Mouse (Mus musculus): Measurements from ENCODE around the gene Caskin2.
"Not testable (repeated sequence)": the region's sequence is repeated elsewhere in the genome, so short reads cannot be mapped to it uniquely, and the experiment has no call there.

DNA sequence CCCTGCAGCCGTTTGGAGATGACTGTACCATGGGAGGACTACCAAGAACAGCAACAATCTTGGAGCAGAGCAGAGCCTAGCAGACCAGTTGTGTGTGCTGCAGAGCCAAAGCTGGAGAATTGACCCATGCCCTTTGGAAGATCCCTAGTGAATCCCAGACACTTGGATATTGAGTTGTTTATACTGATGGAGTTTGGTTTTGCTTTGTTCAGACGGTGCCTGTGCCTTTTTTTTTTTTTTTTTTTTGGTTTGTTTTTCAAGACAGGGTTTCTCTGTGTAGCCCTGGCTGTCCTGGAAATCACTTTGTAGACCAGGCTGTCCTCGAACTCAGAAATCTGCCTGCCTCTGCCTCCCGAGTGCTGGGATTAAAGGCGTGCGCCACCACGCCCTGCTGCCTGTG, 51.3 kb downstream of the Caskin2 start:
- not testable (repeated sequence) for TF ChIP-seq POLR2A (IDR thresholded peaks at IDR 0.05; ENCODE audit: low read depth, low read length); CTCF (IDR thresholded peaks at IDR 0.05; ENCODE audit: extremely low read depth, insufficient read length, insufficient replicate concordance, low read depth, low read length)

All from small intestine, adult 2 months (tissue).